Mouse (Mus musculus) cerebellum, adult 2 months (tissue): ENCODE measurements around the gene Gm11437. TPM values are rescaled to one million over a fixed set of nuclear protein-coding genes. Genes with fewer than 3 reads are reported as not detected.

Experiments used
- DNase-seq, 2 experiments: peaks; one replicate each; pipeline ENCODE4 v3.0.0; 2021
- H3K27ac ChIP-seq: fragments of 200-500 bp; 2 replicates; pipeline ENCODE4 v1.5.1; 2012; ENCODE audit warnings: low read length, control low read depth, inconsistent platforms; ENCODE audit not compliant: insufficient read depth
- H3K27me3 ChIP-seq: fragments of 200-500 bp; 2 replicates; pipeline ENCODE4 v1.6.1; 2012; ENCODE audit warnings: inconsistent platforms, mild to moderate bottlenecking, low read length, moderate library complexity; ENCODE audit not compliant: control insufficient read depth, insufficient read depth
- H3K4me1 ChIP-seq: fragments of 200-500 bp; 2 replicates; pipeline ENCODE4 v1.6.1; 2011; ENCODE audit warnings: low read length; ENCODE audit not compliant: control insufficient read depth, insufficient read depth
- H3K4me3 ChIP-seq: fragments of 200-500 bp; replicated peaks from 2 replicates; pipeline ENCODE3; 2011; ENCODE audit warnings: mild to moderate bottlenecking, low read depth, low read length, control low read depth; ENCODE audit not compliant: insufficient read depth
- CTCF ChIP-seq: fragments of 200-500 bp; IDR thresholded peaks from 2 replicates; pipeline ENCODE4 v1.5.1; 2011; ENCODE audit warnings: low read depth, mild to moderate bottlenecking, control low read depth, low read length, moderate library complexity, borderline replicate concordance; ENCODE audit not compliant: insufficient read depth
- POLR2A ChIP-seq: fragments of 200-500 bp; IDR thresholded peaks from 2 replicates; pipeline ENCODE4 v1.6.1; 2011; ENCODE audit warnings: low read length, control low read depth, borderline replicate concordance; ENCODE audit not compliant: insufficient read depth
- WGBS: fragments of 180-500 bp; shearing (Covaris S2); methylation state at CpG from one replicate; pipeline ENCODE4 v1.1.7; 2018; 5-methylcytosine and 5-hydroxymethylcytosine counted together
- polyA plus RNA-seq: library from polyadenylated mRNA; depleted of rRNA; stranded (reverse); fragments of >200 nt; gene quantifications from 2 replicates; pipeline ENCODE4 v1.2.3, GENCODE M21; 2012; rRNA removed

Gene Gm11437
- polyA plus RNA-seq: not detected in 2 replicates

DNA sequence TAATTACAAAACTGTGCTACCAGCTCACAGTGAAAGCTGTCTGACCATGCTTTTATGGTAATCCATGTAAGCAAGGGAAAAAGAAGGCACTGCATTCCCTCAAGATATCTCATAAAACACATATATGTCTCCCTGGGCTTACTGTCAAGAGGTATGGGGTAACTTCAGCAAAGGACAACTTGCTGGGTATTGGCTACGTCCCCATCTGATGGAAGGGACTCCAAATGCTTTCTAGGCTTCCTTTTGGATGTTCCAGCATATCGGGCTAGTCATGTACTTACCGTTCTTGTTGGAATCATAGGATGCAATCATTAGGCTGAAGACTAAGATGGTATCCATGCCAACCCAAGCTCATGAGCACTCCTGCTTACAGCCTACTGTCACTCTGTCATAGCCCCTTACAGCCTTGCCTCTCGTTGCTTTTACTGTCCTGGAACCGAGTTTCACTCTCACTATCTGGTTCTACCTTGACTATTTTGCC is at the start of gene Gm11437:
Gene Gm11437, minus strand, starts transcription at position 431 of the 481 bp plus-strand sequence.
- 82% methylated on average over 5 of the region's 5 CpGs for WGBS
- H3K27ac ChIP-seq: no peak within 1 kb of the TSS
- no peak within 1 kb of the TSS for H3K4me3 ChIP-seq
- DNase-seq: no peak
- H3K27me3 ChIP-seq: no peaks in the 10 kb centered on the region
- TF ChIP-seq POLR2A: no peak
- TF ChIP-seq CTCF: no peak
- H3K4me1 ChIP-seq: no peaks in the 10 kb centered on the region

DNA sequence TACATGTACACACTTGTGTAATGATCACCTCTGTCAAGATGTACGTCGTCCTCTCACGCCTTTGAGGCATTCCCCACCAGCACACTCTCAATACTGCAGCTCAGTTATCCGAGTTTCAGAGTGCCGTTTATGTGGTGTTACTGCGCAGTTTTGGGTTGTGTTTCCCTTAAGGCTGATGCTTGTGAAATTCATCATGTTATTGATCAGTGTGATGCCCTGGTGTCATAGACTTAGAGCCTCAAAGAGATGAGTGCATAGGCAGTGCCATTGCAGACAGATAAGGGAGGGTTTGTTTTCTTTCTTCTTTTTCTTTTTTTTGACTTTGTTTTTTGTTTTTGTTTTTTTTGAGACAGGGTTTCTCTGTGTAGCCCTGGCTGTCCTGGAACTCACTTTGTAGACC is 43.6 kb upstream of the Gm11437 start:
- TF ChIP-seq CTCF (no peak), POLR2A (no peak)
- 95% methylated on average over 6 of the region's 6 CpGs for WGBS
- no peaks in the 10 kb centered on the region for H3K27me3 ChIP-seq
- no peak overlapping the region for H3K4me3 ChIP-seq
- H3K27ac ChIP-seq: no peak overlapping the region
- no peaks in the 10 kb centered on the region for H3K4me1 ChIP-seq
- DNase-seq: no peak

DNA sequence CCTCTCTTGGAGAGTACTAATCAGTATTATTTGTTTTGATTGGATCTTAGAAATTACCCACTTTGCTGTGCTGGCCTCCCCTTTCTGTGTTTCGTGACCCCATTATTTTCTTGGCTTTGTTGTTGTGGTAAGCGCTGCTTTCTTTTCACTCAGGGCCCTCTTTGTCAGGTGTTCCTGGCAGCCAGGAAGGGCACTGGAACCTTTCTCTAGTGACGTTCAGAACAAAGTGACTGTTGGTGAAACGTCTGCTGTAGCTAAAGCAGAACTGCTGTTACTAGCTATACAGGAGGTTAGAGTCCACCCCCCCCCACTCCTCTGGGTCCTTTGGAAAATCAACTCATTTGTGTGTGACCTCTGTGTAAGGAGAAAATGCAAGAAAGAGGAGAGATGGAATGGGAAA is 38.5 kb upstream of the Gm11437 start:
- no peaks in the 10 kb centered on the region for H3K27me3 ChIP-seq
- WGBS: 67% methylated on average over 4 of the region's 4 CpGs
- H3K27ac ChIP-seq: no peak overlapping the region
- H3K4me3 ChIP-seq: no peak overlapping the region
- DNase-seq: no peak
- no peaks in the 10 kb centered on the region for H3K4me1 ChIP-seq
- no peak for TF ChIP-seq CTCF
- TF ChIP-seq POLR2A: no peak

DNA sequence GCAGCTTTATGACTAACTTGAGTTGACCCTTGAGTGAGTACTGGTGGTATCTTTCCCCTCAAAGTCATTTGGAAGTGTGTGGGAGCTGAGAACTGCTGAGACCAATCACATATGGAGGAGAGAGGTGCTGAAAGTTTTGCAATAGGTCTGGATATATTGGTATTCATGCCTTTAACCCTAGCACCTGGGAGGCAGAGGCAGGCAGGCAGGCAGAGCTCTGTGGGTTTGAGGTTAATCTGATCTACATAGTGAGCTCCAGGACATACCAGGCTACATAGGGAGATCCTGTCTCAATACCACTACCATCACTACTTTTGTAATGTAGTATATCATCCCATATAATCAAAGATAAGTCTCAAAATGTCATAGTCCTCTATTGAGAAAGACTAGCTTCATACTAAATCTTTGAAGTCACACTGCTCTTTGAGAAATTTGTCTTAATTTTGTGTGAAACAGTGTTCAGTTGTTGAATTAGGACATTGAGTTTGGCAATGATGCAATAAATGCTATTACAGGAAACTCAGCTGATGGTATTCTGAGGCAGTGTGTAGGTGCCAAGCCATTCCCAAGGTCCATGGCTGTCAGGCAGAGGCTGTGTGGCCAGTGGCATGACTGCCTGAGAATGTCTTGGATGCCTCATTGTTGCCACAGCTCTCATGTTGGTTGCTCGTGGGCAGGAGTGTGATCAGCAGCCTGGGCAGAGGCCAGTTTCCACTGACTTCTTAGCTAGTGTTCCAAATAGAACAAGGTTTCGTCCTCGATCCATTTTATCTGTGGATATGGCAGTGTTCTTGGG is 30.5 kb upstream of the Gm11437 start:
- TF ChIP-seq POLR2A: no peak
- no peak for TF ChIP-seq CTCF
- DNase-seq: peak in 1 of 2 experiments; percentile 18
- Histone ChIP-seq H3K27ac (no peak overlapping the region), H3K4me3 (no peak overlapping the region), H3K4me1 (no peaks in the 10 kb centered on the region), H3K27me3 (no peaks in the 10 kb centered on the region)
- 63% methylated on average over 3 of the region's 3 CpGs for WGBS

DNA sequence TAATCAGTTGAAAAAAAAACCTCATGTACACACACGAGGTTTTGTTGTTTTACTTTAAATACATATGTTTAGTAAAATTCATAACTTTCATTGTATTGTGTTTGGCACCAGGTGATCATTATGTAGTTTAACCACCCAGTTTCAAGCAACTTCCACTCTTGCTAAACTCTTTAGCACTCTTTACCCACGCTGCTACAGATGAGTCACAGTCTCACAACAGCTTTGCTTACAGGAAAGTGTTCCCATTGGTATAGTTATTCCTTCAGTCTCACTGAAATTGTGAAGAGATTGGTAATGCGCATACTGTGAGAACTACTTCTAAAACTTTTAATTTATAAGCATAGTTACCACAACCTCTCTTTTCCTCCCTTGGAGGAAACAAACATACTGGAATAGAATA is 27.5 kb upstream of the Gm11437 start:
- Histone ChIP-seq H3K27ac (no peak overlapping the region), H3K4me1 (no peaks in the 10 kb centered on the region), H3K27me3 (no peaks in the 10 kb centered on the region), H3K4me3 (no peak overlapping the region)
- TF ChIP-seq CTCF (no peak), POLR2A (no peak)
- DNase-seq: no peak
- WGBS: 91% methylated on average over 3 of the region's 3 CpGs

DNA sequence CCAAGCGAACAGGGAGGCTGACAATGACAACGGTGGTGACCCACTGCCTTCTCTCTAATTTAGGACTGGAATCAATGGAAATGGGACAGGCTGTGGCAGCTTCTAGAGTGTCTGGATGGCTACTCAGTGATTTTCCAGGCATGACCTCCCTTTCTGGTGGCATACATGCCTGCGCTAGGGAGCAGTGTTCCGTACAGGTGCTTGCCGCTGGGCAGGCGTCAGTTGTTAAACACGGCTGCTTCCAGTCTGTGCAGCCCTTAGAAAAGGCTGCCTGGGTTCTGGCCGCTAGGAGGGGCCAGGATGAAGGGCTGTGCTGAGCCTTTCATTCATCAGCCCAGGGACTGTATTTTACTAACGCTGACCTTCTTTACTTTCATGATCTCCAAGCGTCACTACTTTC is 26.0 kb upstream of the Gm11437 start:
- Histone ChIP-seq H3K27me3 (no peaks in the 10 kb centered on the region), H3K27ac (no peak overlapping the region), H3K4me3 (no peak overlapping the region), H3K4me1 (no peaks in the 10 kb centered on the region)
- TF ChIP-seq CTCF (no peak), POLR2A (no peak)
- peak; percentile 14 to 20 for DNase-seq
- 72% methylated on average over 10 of the region's 10 CpGs for WGBS

DNA sequence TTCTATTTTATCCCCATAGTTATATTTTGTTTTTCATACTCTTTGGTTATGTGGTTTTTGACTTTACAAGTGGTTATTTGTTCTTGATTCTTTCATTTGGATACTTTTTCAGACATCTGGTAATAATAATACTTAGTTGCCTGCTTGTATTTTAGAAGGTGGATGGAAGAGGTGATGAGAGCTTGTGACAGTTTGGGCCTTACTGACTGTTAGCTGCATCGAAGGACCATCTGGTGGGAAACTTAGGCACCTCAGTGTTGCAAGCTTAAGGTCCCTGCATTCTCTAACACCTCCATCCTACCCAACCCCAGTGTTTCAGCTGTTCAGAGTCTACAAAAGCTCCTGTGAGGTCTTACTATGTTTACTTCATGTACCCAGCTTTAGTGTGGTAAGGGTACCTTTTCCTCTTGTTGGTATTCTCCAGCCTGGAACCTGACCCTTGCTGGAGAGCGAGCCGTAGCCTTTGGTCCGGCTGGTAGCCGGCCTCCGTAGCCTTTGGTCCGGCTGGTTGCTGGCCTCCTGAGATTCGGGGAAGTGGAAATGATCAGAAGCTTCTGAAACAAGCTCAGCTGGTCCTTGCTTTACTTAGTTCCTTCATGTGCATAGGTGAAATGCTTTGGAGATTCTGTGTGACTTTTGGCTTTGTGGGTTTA is 23.4 kb upstream of the Gm11437 start:
- DNase-seq: no peak
- no peak overlapping the region for H3K4me3 ChIP-seq
- no peaks in the 10 kb centered on the region for H3K4me1 ChIP-seq
- H3K27ac ChIP-seq: no peak overlapping the region
- TF ChIP-seq CTCF (no peak), POLR2A (no peak)
- no peaks in the 10 kb centered on the region for H3K27me3 ChIP-seq
- 92% methylated on average over 8 of the region's 8 CpGs for WGBS

DNA sequence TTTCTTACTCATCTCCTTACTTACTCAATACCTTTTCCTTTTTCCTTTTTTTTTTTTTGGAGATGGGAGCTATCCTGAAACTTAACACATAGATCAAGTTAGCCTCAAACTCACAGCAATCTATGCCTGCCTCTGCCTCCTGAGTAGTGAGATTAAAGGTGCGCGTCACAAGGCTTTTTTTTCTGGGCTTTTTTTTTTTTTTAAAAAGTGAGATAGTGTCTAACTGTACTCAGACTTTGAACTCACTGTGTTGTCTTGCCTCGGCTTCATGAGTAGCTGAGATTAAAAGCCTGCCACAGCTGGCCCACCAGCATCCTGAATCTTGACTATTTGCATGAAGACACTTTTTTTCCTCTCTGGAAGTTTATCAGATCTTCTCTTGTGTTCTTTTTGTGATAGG is 21.3 kb upstream of the Gm11437 start:
- no peak for DNase-seq
- H3K27me3 ChIP-seq: no peaks in the 10 kb centered on the region
- H3K27ac ChIP-seq: no peak overlapping the region
- 93% methylated on average over 3 of the region's 3 CpGs for WGBS
- no peak for TF ChIP-seq CTCF
- TF ChIP-seq POLR2A: no peak
- H3K4me1 ChIP-seq: no peaks in the 10 kb centered on the region
- no peak overlapping the region for H3K4me3 ChIP-seq
